Mouse (Mus musculus): ENCODE results near the gene Llgl1.

DNA sequence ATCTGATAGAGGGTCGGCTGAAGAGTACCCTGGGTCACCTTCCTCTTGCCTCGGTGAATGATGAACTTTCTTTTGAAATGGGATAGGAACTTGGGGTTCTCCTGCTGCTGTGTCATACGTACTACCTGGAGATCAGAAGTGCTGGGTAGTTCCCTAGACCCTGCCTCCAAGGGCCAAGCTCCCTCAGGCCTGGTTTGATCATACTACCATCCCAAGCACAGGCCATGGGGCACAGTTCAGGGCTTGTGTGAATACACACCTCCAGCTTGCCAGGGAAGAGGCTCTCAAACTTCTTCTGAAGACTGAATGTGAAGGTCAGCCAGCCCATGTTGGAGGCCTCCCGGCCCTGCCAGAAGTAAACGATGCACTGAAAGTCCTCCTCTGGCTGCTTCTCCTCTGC lies 16.3 kb downstream of the Llgl1 start:
- TF ChIP-seq GATA1 (IDR thresholded peaks at IDR 0.05; ENCODE audit: borderline replicate concordance, low read length) (no peak), FLI1 (IDR thresholded peaks at IDR 0.05; ENCODE audit: low read length) (no peak)

All from megakaryocyte, embryonic 14.5 days (primary cell).